Mouse (Mus musculus) liver, embryonic 14.5 days (tissue): ENCODE measurements at regions not wholly inside any gene's neighbourhood (a gene's known extent, or its start where the extent isn't known, plus 50 kb on each side); places are given as distances from the start of the nearest gene placed in this dataset.

Source experiments
- CTCF ChIP-seq: IDR thresholded peaks from 2 replicates; pipeline ENCODE4 v1.5.1; 2016; ENCODE audit warnings: antibody characterized with exemption, low read depth, control low read depth
- EP300 ChIP-seq: IDR thresholded peaks from 2 replicates; pipeline ENCODE4 v1.6.1; 2016; ENCODE audit warnings: antibody characterized with exemption, low read depth

DNA sequence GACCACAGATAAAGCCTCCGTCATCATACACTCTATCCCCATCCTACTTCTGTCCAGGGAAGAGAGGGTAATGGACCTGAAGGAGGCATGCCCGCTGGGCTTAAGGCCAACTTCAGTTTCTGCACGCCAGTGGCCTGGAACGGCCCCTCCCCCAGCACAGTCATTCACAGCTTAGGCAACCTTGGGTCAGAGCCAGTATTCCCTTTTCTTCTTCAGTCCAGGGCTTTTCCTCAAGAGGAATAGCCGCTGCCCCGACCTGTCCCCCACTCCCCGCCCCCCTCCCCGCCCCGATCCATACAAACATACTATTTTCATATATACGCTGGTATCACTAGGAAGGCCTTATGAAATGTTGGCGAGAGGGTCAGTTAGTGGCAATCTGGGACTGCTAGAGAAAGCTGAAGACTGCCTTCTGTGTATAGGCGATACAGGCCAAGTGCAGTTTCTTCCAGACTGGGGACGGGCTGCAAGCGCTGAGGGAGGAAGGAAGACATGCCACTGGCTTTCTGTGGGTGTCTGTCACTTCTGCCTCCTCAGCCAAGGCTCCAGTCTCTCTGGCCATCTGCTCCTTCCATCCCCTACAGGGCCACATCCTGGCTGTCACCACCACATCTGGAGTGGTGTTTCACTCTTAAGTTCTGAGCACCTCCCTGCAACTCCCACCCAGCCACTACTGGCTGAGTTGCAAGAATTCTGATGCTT is 113.5 kb upstream of the Lemd2 start:
- no peak for TF ChIP-seq CTCF
- no peak for TF ChIP-seq EP300
